Mouse (Mus musculus): ENCODE measurements around the gene Sgcd. TPM values are rescaled to one million over a fixed set of nuclear protein-coding genes. Genes with fewer than 3 reads are reported as not detected.

Gene Sgcd
- polyA plus RNA-seq, 1 experiment from 2014 or later = 3.4 TPM

DNA sequence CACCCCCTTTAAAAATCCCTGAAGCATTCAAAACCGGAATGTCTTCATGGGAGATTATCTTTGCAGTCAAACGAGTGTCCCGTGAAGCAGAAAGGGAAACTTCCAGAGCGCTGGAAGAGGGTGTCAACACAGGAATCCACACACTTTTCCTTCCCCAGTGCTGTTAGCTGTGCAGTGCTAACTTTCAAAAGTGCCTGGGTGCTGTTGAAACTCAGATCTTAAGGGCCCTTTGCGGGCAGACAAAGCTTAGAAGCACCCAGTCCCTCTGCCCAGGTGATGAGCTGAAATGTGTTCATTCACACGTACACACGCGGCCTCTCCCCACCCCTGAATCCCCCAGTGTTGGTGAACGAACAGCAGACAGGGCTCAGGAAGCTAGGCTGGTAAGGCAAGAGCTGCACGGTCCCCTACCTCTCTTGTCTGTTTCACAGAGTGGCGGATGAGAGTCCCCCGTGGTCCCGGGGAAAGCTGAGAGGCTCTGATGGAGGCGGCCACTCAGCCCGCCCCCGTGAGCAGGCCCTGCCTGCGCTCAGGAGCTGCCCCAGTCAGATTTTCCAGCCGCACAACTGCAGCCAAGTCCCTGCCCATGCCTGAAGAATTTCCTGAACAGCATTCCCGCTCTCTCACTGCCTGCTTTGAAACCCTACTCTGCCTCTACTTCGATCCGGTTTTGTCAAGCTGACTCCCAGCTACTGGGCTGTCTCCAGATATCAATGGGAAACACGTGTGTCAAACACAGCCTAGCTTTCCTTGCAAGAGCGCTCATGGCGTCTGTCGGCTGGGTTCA is 609.7 kb downstream of the Sgcd start:
- peak overlapping the region; percentile 45 for H3K4me2 ChIP-seq (ENCODE audit: low read depth, low read length)
- DNase-seq (ENCODE audit: low spot score) = peak; percentile 88
- WGBS = 7% methylated on average over 25 of the region's 25 CpGs
- no peaks in the 10 kb centered on the region for H3K9me3 ChIP-seq (replicated peaks; ENCODE audit: control insufficient read depth, low read length)
- no peaks in the 10 kb centered on the region for H3K4me1 ChIP-seq (ENCODE audit: control insufficient read depth, insufficient read depth, low read length)
- peak overlapping the region; percentile 96 for H3K27ac ChIP-seq (replicated peaks; ENCODE audit: low read depth, low read length)
- no peaks in the 10 kb centered on the region for H3K36me3 ChIP-seq (replicated peaks; ENCODE audit: control insufficient read depth, insufficient read depth, low read depth, low read length)
- H3K4me3 ChIP-seq (ENCODE audit: low read depth, low read length) = peak overlapping the region; percentile 34
- peak overlapping the region; percentile 79 for H3K9ac ChIP-seq (replicated peaks; ENCODE audit: low read length)
- no peaks in the 10 kb centered on the region for H3K27me3 ChIP-seq (ENCODE audit: control insufficient read depth, insufficient read depth, low read length)
- peak; percentile 95 for ATAC-seq (replicated peaks; ENCODE audit: insufficient number of reproducible peaks, low FRiP score, low TSS enrichment, low read depth)

DNA sequence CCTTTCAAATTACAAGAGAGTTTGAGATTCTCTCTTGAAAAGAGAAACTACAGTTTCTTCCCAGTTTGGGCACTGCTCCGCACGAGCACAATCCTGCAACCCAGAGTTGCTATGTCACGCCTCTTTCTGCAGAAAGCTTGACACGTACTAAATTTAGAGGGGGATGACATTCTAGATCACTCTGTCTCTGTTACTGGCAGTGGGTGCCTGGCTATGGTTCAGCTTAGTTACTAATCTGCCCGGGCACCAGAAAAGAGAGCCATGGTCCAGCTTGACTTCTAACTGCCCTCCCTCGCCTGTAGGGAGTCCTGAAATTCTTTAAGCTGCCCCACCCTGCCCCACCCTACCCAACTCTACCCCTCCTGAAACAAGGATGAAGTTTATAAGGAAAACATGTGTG is 611.3 kb downstream of the Sgcd start:
- DNase-seq (ENCODE audit: low spot score) (peak; percentile 32), ATAC-seq (replicated peaks; ENCODE audit: insufficient number of reproducible peaks, low FRiP score, low TSS enrichment, low read depth) (no peak)
- Histone ChIP-seq H3K4me2 (ENCODE audit: low read depth, low read length) (peak overlapping the region; percentile 41), H3K36me3 (replicated peaks; ENCODE audit: control insufficient read depth, insufficient read depth, low read depth, low read length) (no peaks in the 10 kb centered on the region), H3K4me1 (ENCODE audit: control insufficient read depth, insufficient read depth, low read length) (no peaks in the 10 kb centered on the region), H3K4me3 (ENCODE audit: low read depth, low read length) (no peak overlapping the region), H3K27me3 (ENCODE audit: control insufficient read depth, insufficient read depth, low read length) (no peaks in the 10 kb centered on the region), H3K27ac (replicated peaks; ENCODE audit: low read depth, low read length) (peak overlapping the region; percentile 72), H3K9ac (replicated peaks; ENCODE audit: low read length) (no peak overlapping the region), H3K9me3 (replicated peaks; ENCODE audit: control insufficient read depth, low read length) (no peaks in the 10 kb centered on the region)
- WGBS = 32% methylated on average over 6 of the region's 6 CpGs

DNA sequence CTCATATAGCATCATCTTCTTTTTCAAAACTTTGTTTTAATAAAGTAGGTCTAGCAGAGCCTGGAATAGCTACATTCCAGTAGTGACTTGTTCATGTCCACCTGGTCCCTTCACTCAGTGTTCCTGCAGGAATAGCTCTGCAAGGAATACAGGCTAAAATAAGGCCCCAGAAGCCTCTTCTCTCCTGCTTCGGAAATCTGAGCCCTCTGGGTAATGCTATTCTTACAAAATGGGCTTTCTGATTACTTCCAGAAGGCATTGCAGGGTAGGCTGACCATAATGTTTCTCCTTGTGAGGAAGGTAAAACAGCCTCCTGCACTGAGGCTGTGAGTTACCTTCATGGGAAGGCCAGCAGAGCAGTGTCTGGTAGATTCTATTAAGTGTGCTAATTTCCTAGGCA is 611.9 kb downstream of the Sgcd start:
- H3K36me3 ChIP-seq (replicated peaks; ENCODE audit: control insufficient read depth, insufficient read depth, low read depth, low read length) = no peaks in the 10 kb centered on the region
- peak overlapping the region; percentile 11; the same call in 1 of the 2 replicates for H3K4me2 ChIP-seq (ENCODE audit: low read depth, low read length)
- ATAC-seq (replicated peaks; ENCODE audit: insufficient number of reproducible peaks, low FRiP score, low TSS enrichment, low read depth) = peak; percentile 31; the same call in 1 of the 2 replicates
- no peak overlapping the region for H3K9ac ChIP-seq (replicated peaks; ENCODE audit: low read length)
- peak overlapping the region; percentile 72 for H3K27ac ChIP-seq (replicated peaks; ENCODE audit: low read depth, low read length)
- no peaks in the 10 kb centered on the region for H3K9me3 ChIP-seq (replicated peaks; ENCODE audit: control insufficient read depth, low read length)
- DNase-seq (ENCODE audit: low spot score) = peak; percentile 78
- H3K4me1 ChIP-seq (ENCODE audit: control insufficient read depth, insufficient read depth, low read length) = no peaks in the 10 kb centered on the region
- no peaks in the 10 kb centered on the region for H3K27me3 ChIP-seq (ENCODE audit: control insufficient read depth, insufficient read depth, low read length)
- 24% methylated on average over 1 of the region's 1 CpGs for WGBS
- no peak overlapping the region for H3K4me3 ChIP-seq (ENCODE audit: low read depth, low read length)

DNA sequence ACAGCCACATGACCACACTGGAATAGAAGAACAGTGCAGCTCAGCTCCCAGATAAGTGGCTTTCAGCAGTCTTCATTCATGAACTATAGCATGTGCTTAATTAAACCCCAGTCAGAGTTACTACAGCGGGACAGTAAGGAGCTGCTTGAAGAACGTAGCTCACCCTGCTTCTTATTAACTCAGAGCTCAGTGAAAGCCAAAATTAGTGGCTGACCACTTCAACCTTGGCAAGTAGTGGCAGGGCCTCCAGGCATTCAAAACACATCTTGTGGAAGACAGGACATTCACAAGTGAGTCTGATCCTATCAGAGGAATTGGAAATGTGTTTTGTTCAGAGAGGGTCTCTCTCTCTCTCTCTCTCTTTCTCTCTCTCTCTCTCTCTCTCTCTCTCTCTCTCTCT is 617.2 kb downstream of the Sgcd start:
- 55% methylated on average over 2 of the region's 2 CpGs for WGBS
- Histone ChIP-seq H3K4me2 (ENCODE audit: low read depth, low read length) (no peak overlapping the region), H3K9me3 (replicated peaks; ENCODE audit: control insufficient read depth, low read length) (no peaks in the 10 kb centered on the region), H3K36me3 (replicated peaks; ENCODE audit: control insufficient read depth, insufficient read depth, low read depth, low read length) (no peaks in the 10 kb centered on the region), H3K27me3 (ENCODE audit: control insufficient read depth, insufficient read depth, low read length) (no peaks in the 10 kb centered on the region), H3K9ac (replicated peaks; ENCODE audit: low read length) (no peak overlapping the region), H3K27ac (replicated peaks; ENCODE audit: low read depth, low read length) (no peak overlapping the region), H3K4me3 (ENCODE audit: low read depth, low read length) (no peak overlapping the region), H3K4me1 (ENCODE audit: control insufficient read depth, insufficient read depth, low read length) (no peaks in the 10 kb centered on the region)
- DNase-seq (ENCODE audit: low spot score) (no peak), ATAC-seq (replicated peaks; ENCODE audit: insufficient number of reproducible peaks, low FRiP score, low TSS enrichment, low read depth) (no peak)

DNA sequence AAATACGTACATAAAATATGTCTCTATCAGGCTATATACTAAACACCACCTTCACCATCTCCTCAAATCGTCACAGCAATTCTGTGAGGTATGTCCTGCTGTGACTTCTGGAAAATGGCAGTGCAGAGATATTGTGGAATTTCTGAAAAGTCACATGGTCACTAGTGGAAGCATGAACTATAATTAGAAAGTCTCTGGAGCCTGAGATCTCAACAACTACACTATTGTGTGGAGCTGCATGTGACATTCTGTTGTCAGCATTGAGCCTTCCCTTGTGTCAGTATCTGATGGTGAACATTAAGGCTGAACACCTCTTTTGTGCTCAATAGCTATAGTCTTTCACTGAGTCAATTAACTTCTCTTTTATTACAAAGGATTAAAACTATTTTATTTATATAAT is 637.2 kb downstream of the Sgcd start:
- no peaks in the 10 kb centered on the region for H3K36me3 ChIP-seq (replicated peaks; ENCODE audit: control insufficient read depth, insufficient read depth, low read depth, low read length)
- H3K4me1 ChIP-seq (ENCODE audit: control insufficient read depth, insufficient read depth, low read length) = no peaks in the 10 kb centered on the region
- no peaks in the 10 kb centered on the region for H3K9me3 ChIP-seq (replicated peaks; ENCODE audit: control insufficient read depth, low read length)
- H3K4me2 ChIP-seq (ENCODE audit: low read depth, low read length) = no peak overlapping the region
- H3K4me3 ChIP-seq (ENCODE audit: low read depth, low read length) = no peak overlapping the region
- DNase-seq (ENCODE audit: low spot score) (no peak), ATAC-seq (replicated peaks; ENCODE audit: insufficient number of reproducible peaks, low FRiP score, low TSS enrichment, low read depth) (no peak)
- no peaks in the 10 kb centered on the region for H3K27me3 ChIP-seq (ENCODE audit: control insufficient read depth, insufficient read depth, low read length)
- no peak overlapping the region for H3K9ac ChIP-seq (replicated peaks; ENCODE audit: low read length)
- H3K27ac ChIP-seq (replicated peaks; ENCODE audit: low read depth, low read length) = no peak overlapping the region
- 76% methylated on average over 2 of the region's 2 CpGs for WGBS

DNA sequence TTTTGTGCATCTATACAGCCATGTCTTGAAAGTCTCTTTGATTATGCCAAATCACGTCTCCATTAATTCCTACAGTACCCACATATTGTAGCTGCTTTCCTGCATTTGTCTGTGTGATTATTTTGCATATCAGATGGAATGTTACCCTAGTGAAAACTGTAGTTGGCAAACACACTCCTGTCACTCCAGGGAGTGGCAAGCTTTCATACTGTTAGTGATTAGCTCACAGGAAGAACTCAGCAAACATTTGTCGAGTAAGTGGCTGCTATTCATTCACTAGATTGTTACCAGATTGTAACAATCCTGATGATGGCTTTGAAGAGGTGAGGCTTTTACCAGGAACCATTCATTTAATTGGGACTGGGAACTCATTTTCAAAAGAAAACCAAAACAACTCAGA is 645.3 kb downstream of the Sgcd start:
- Histone ChIP-seq H3K9me3 (replicated peaks; ENCODE audit: control insufficient read depth, low read length) (no peaks in the 10 kb centered on the region), H3K4me2 (ENCODE audit: low read depth, low read length) (no peak overlapping the region), H3K36me3 (replicated peaks; ENCODE audit: control insufficient read depth, insufficient read depth, low read depth, low read length) (no peaks in the 10 kb centered on the region), H3K27me3 (ENCODE audit: control insufficient read depth, insufficient read depth, low read length) (no peaks in the 10 kb centered on the region), H3K4me1 (ENCODE audit: control insufficient read depth, insufficient read depth, low read length) (no peaks in the 10 kb centered on the region), H3K4me3 (ENCODE audit: low read depth, low read length) (no peak overlapping the region), H3K27ac (replicated peaks; ENCODE audit: low read depth, low read length) (no peak overlapping the region), H3K9ac (replicated peaks; ENCODE audit: low read length) (no peak overlapping the region)
- 39% methylated on average over 2 of the region's 2 CpGs for WGBS
- DNase-seq (ENCODE audit: low spot score) = peak; percentile 9
- ATAC-seq (replicated peaks; ENCODE audit: insufficient number of reproducible peaks, low FRiP score, low TSS enrichment, low read depth) = no peak

DNA sequence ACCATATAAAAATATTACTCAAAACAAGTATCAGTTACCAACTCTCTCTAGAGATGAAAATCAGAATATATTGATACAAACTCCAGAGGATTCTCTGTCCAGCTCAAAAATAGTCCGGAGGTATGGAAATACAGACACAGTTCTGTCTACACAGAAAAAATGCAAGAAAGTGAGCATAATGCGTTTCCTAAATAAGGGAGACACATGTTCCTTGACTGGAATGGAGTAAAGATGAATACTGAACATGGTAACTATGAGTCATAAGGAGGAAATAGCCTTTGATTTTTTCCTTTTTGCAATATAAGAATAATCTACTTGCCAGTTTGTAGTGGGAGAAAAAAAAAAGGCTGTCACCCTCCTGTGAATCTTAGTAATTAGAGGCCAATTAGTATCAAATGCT is 655.1 kb downstream of the Sgcd start:
- Histone ChIP-seq H3K9ac (replicated peaks; ENCODE audit: low read length) (no peak overlapping the region), H3K4me1 (ENCODE audit: control insufficient read depth, insufficient read depth, low read length) (no peaks in the 10 kb centered on the region), H3K4me2 (ENCODE audit: low read depth, low read length) (no peak overlapping the region), H3K27me3 (ENCODE audit: control insufficient read depth, insufficient read depth, low read length) (no peaks in the 10 kb centered on the region), H3K9me3 (replicated peaks; ENCODE audit: control insufficient read depth, low read length) (no peaks in the 10 kb centered on the region), H3K4me3 (ENCODE audit: low read depth, low read length) (no peak overlapping the region), H3K27ac (replicated peaks; ENCODE audit: low read depth, low read length) (no peak overlapping the region), H3K36me3 (replicated peaks; ENCODE audit: control insufficient read depth, insufficient read depth, low read depth, low read length) (no peaks in the 10 kb centered on the region)
- 85% methylated on average over 2 of the region's 2 CpGs for WGBS
- ATAC-seq (replicated peaks; ENCODE audit: insufficient number of reproducible peaks, low FRiP score, low TSS enrichment, low read depth) (no peak), DNase-seq (ENCODE audit: low spot score) (no peak)

DNA sequence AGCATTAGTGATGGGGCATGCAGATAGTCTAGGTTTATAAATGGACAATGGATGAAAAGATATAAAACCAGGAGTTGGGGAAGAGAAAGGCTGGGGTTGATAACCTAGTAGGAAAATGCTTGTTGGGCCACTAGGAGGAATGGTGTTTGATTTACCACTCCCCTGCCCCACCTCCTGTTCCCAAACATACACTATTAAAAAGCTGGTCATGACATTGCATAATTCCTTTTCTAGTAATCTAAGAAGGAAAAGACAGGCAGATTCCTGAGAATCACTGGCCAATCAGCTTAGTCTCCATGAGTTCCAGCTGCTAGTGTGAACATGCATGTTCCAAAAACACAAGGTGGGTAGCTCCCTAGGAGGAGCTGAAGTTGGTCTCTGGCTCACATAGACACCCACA is 683.2 kb downstream of the Sgcd start:
- H3K4me1 ChIP-seq (ENCODE audit: control insufficient read depth, insufficient read depth, low read length) = no peaks in the 10 kb centered on the region
- no peaks in the 10 kb centered on the region for H3K36me3 ChIP-seq (replicated peaks; ENCODE audit: control insufficient read depth, insufficient read depth, low read depth, low read length)
- DNase-seq (ENCODE audit: low spot score) (no peak), ATAC-seq (replicated peaks; ENCODE audit: insufficient number of reproducible peaks, low FRiP score, low TSS enrichment, low read depth) (no peak)
- H3K9me3 ChIP-seq (replicated peaks; ENCODE audit: control insufficient read depth, low read length) = no peaks in the 10 kb centered on the region
- H3K4me3 ChIP-seq (ENCODE audit: low read depth, low read length) = no peak overlapping the region
- H3K9ac ChIP-seq (replicated peaks; ENCODE audit: low read length) = no peak overlapping the region
- H3K27me3 ChIP-seq (ENCODE audit: control insufficient read depth, insufficient read depth, low read length) = no peaks in the 10 kb centered on the region
- no peak overlapping the region for H3K4me2 ChIP-seq (ENCODE audit: low read depth, low read length)
- H3K27ac ChIP-seq (replicated peaks; ENCODE audit: low read depth, low read length) = no peak overlapping the region

Measured in embryonic facial prominence, embryonic 11.5 days (tissue).